Mouse (Mus musculus): ENCODE measurements at regions not wholly inside any gene's neighbourhood (a gene's known extent, or its start where the extent isn't known, plus 50 kb on each side); places are given as distances from the start of the nearest gene placed in this dataset.

DNA sequence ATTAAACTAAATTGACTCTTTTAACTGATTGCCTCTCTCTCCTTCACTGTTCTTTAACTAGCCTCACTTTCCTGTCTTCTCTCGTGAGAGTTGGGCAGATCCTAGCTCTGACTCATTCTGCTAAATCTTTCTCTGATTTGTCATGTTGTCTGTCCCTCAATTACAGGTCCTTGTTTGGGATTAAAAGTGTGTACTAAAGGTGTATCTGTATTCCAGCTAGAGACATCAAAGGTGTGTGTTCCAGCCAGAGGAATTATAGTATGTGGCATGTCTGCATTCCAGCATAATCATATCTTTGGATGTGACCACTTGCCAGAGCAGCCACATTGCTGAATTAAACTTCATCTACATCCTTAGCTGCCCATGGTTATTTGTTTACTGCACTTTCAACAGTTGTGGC lies 167.5 kb upstream of the Fam83b start:
- Histone ChIP-seq H3K4me1 (ENCODE audit: control insufficient read depth, insufficient read depth, insufficient read length, low read length) (no peaks in the 10 kb centered on the region), H3K27ac (ENCODE audit: insufficient read depth, low read depth, low read length) (no peak overlapping the region), H3K4me3 (ENCODE audit: low read depth, low read length) (no peak overlapping the region), H3K27me3 (ENCODE audit: control insufficient read depth, insufficient read depth, low read length) (no peaks in the 10 kb centered on the region), H3K36me3 (ENCODE audit: control insufficient read depth, insufficient read depth, low read length) (no peaks in the 10 kb centered on the region)
- TF ChIP-seq CTCF (IDR thresholded peaks at IDR 0.05; ENCODE audit: extremely low read depth, insufficient read length, insufficient replicate concordance, low read depth, low read length) (no peak), POLR2A (IDR thresholded peaks at IDR 0.05; ENCODE audit: low read depth, low read length) (no peak)
- 42% methylated on average over 1 of the region's 1 CpGs for WGBS

GRCm38 (mm10) chr9:76733812-76734211 lies 166.9 kb upstream of the Fam83b start:
- TF ChIP-seq POLR2A (IDR thresholded peaks at IDR 0.05; ENCODE audit: low read depth, low read length): no peak
- no peak for TF ChIP-seq CTCF (IDR thresholded peaks at IDR 0.05; ENCODE audit: extremely low read depth, insufficient read length, insufficient replicate concordance, low read depth, low read length)
- Histone ChIP-seq H3K36me3 (ENCODE audit: control insufficient read depth, insufficient read depth, low read length) (no peaks in the 10 kb centered on the region), H3K4me3 (ENCODE audit: low read depth, low read length) (no peak overlapping the region), H3K27me3 (ENCODE audit: control insufficient read depth, insufficient read depth, low read length) (no peaks in the 10 kb centered on the region), H3K27ac (ENCODE audit: insufficient read depth, low read depth, low read length) (no peak overlapping the region), H3K4me1 (ENCODE audit: control insufficient read depth, insufficient read depth, insufficient read length, low read length) (no peaks in the 10 kb centered on the region)

DNA sequence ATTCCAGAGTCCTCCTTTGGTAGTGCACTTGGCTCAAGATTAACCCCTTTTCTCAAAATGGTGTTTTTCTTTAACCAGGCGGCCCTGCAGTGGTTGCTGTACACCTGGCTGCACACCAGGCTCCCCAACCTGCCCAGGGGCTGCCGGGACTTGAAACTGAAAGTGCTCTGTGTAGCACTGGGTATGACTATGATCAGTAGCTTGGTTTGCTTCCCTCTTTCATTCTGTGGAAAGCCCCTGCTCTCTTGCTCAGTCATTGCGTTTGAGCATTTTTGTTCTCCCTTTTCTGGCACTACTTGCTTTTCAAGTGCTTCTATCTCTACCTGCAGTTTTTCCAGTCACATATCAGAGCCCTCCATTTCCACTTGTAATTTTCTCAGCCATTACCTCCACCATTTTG lies 156.0 kb upstream of the Fam83b start:
- H3K27ac ChIP-seq (ENCODE audit: insufficient read depth, low read depth, low read length): no peak overlapping the region
- TF ChIP-seq POLR2A (IDR thresholded peaks at IDR 0.05; ENCODE audit: low read depth, low read length) (no peak), CTCF (IDR thresholded peaks at IDR 0.05; ENCODE audit: extremely low read depth, insufficient read length, insufficient replicate concordance, low read depth, low read length) (no peak)
- H3K4me1 ChIP-seq (ENCODE audit: control insufficient read depth, insufficient read depth, insufficient read length, low read length): no peaks in the 10 kb centered on the region
- WGBS: 43% methylated on average over 3 of the region's 3 CpGs
- H3K36me3 ChIP-seq (ENCODE audit: control insufficient read depth, insufficient read depth, low read length): no peaks in the 10 kb centered on the region
- H3K4me3 ChIP-seq (ENCODE audit: low read depth, low read length): no peak overlapping the region
- no peaks in the 10 kb centered on the region for H3K27me3 ChIP-seq (ENCODE audit: control insufficient read depth, insufficient read depth, low read length)

- Histone ChIP-seq H3K27me3 (ENCODE audit: control insufficient read depth, insufficient read depth, low read length) (no peaks in the 10 kb centered on the region), H3K36me3 (ENCODE audit: control insufficient read depth, insufficient read depth, low read length) (no peaks in the 10 kb centered on the region), H3K4me3 (ENCODE audit: low read depth, low read length) (no peak overlapping the region), H3K4me1 (ENCODE audit: control insufficient read depth, insufficient read depth, insufficient read length, low read length) (no peaks in the 10 kb centered on the region), H3K27ac (ENCODE audit: insufficient read depth, low read depth, low read length) (no peak overlapping the region)
- 71% methylated on average over 1 of the region's 1 CpGs for WGBS
- TF ChIP-seq CTCF (IDR thresholded peaks at IDR 0.05; ENCODE audit: extremely low read depth, insufficient read length, insufficient replicate concordance, low read depth, low read length) (no peak), POLR2A (IDR thresholded peaks at IDR 0.05; ENCODE audit: low read depth, low read length) (no peak)
Observed at GRCm38 (mm10) chr9:76715852-76716251, 148.9 kb upstream of the Fam83b start.

DNA sequence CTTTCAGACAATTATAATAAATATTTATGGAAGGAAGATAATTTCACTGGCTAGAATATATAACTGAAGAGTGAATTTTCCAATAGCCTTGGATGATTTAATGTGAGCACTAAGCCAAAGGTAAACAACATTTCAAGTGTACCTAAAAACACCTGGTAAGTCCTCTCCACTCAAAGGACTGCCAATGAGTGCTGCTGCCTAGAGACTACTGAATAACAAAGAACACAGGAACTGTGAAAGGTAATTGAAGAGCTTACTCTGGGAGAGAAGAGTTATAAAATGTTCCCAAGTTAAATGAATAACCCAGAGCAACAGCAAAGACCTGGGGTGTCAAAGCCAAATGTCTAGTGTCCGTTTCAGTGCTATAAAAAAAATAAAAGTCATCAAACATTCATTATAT lies 139.5 kb upstream of the Fam83b start:
- Histone ChIP-seq H3K27ac (ENCODE audit: insufficient read depth, low read depth, low read length) (no peak overlapping the region), H3K4me3 (ENCODE audit: low read depth, low read length) (no peak overlapping the region), H3K36me3 (ENCODE audit: control insufficient read depth, insufficient read depth, low read length) (no peaks in the 10 kb centered on the region), H3K27me3 (ENCODE audit: control insufficient read depth, insufficient read depth, low read length) (no peaks in the 10 kb centered on the region), H3K4me1 (ENCODE audit: control insufficient read depth, insufficient read depth, insufficient read length, low read length) (no peaks in the 10 kb centered on the region)
- 24% methylated on average over 1 of the region's 1 CpGs for WGBS
- no peak for TF ChIP-seq CTCF (IDR thresholded peaks at IDR 0.05; ENCODE audit: extremely low read depth, insufficient read length, insufficient replicate concordance, low read depth, low read length)

GRCm38 (mm10) chr9:76705786-76706185 lies 138.9 kb upstream of the Fam83b start:
- H3K4me3 ChIP-seq (ENCODE audit: low read depth, low read length): no peak overlapping the region
- H3K4me1 ChIP-seq (ENCODE audit: control insufficient read depth, insufficient read depth, insufficient read length, low read length): no peaks in the 10 kb centered on the region
- TF ChIP-seq POLR2A (IDR thresholded peaks at IDR 0.05; ENCODE audit: low read depth, low read length) (no peak), CTCF (IDR thresholded peaks at IDR 0.05; ENCODE audit: extremely low read depth, insufficient read length, insufficient replicate concordance, low read depth, low read length) (no peak)
- no peaks in the 10 kb centered on the region for H3K36me3 ChIP-seq (ENCODE audit: control insufficient read depth, insufficient read depth, low read length)
- no peak overlapping the region for H3K27ac ChIP-seq (ENCODE audit: insufficient read depth, low read depth, low read length)
- no peaks in the 10 kb centered on the region for H3K27me3 ChIP-seq (ENCODE audit: control insufficient read depth, insufficient read depth, low read length)
- WGBS: 88% methylated on average over 5 of the region's 5 CpGs

- H3K36me3 ChIP-seq (ENCODE audit: control insufficient read depth, insufficient read depth, low read length): no peaks in the 10 kb centered on the region
Observed at GRCm38 (mm10) chr9:76695547-76695946, 128.6 kb upstream of the Fam83b start.

DNA sequence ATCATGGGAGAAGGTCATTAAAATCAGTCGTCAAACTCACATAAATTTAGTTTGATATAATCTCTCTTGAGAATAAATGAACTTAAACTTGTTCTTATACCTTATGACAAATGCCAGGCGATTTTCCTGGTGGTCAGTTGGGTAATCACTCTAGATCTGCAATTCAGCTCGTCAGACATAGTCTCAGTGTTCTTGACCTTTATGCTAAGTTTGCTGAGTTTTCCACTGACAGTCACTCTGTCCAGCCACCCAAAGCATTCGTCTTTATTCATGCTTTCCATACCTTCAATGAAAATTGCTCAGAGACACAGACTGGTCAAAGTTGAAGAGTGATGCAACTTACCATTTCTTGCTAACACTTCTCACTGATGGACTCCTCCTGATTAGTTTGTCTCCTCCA lies 126.1 kb upstream of the Fam83b start:
- TF ChIP-seq CTCF (IDR thresholded peaks at IDR 0.05; ENCODE audit: extremely low read depth, insufficient read length, insufficient replicate concordance, low read depth, low read length) (no peak), POLR2A (IDR thresholded peaks at IDR 0.05; ENCODE audit: low read depth, low read length) (no peak)
- Histone ChIP-seq H3K36me3 (ENCODE audit: control insufficient read depth, insufficient read depth, low read length) (no peaks in the 10 kb centered on the region), H3K4me1 (ENCODE audit: control insufficient read depth, insufficient read depth, insufficient read length, low read length) (0 out of 2 replicates have a peak, but pooled peaks cover 2% of the 10 kb centered on the region), H3K27ac (ENCODE audit: insufficient read depth, low read depth, low read length) (no peak overlapping the region), H3K27me3 (ENCODE audit: control insufficient read depth, insufficient read depth, low read length) (no peaks in the 10 kb centered on the region), H3K4me3 (ENCODE audit: low read depth, low read length) (no peak overlapping the region)
- whole genome bisulfite sequencing: 75% methylated on average over 4 of the region's 4 CpGs

More at GRCm38 (mm10) chr9:76695547-76695946, 128.6 kb upstream of the Fam83b start:
- TF ChIP-seq CTCF (IDR thresholded peaks at IDR 0.05; ENCODE audit: extremely low read depth, insufficient read length, insufficient replicate concordance, low read depth, low read length) (no peak), POLR2A (IDR thresholded peaks at IDR 0.05; ENCODE audit: low read depth, low read length) (no peak)
- H3K27ac ChIP-seq (ENCODE audit: insufficient read depth, low read depth, low read length): no peak overlapping the region
- no peaks in the 10 kb centered on the region for H3K27me3 ChIP-seq (ENCODE audit: control insufficient read depth, insufficient read depth, low read length)
- no peak overlapping the region for H3K4me3 ChIP-seq (ENCODE audit: low read depth, low read length)
- H3K4me1 ChIP-seq (ENCODE audit: control insufficient read depth, insufficient read depth, insufficient read length, low read length): 0 out of 2 replicates have a peak, but pooled peaks cover 2% of the 10 kb centered on the region
- WGBS: 34% methylated on average over 4 of the region's 4 CpGs

All from small intestine, adult 2 months (tissue).